Mouse (Mus musculus): ENCODE measurements around the gene Foxl1.

Gene Foxl1

DNA sequence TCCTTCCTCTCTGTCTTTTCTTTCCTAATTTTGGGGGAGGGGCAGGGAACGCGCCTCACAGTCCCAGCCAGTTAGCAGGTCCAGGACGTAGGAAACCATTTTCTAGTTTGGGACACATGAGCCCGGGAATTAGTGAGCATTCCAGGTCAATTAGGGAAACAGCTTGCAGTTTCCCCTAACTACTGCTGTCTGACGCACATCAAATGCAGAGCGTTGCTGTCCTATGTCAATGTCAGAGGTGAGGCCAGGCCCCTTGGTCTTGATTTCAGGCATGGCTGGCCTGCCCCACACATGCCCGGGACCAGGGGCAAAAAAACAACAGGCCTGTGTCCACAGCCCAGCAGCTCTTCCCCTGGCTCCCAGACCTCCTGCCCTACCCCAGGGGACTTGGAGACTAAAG is 42.4 kb downstream of the Foxl1 start:
- DNase-seq (ENCODE audit: low spot score) = no peak

DNA sequence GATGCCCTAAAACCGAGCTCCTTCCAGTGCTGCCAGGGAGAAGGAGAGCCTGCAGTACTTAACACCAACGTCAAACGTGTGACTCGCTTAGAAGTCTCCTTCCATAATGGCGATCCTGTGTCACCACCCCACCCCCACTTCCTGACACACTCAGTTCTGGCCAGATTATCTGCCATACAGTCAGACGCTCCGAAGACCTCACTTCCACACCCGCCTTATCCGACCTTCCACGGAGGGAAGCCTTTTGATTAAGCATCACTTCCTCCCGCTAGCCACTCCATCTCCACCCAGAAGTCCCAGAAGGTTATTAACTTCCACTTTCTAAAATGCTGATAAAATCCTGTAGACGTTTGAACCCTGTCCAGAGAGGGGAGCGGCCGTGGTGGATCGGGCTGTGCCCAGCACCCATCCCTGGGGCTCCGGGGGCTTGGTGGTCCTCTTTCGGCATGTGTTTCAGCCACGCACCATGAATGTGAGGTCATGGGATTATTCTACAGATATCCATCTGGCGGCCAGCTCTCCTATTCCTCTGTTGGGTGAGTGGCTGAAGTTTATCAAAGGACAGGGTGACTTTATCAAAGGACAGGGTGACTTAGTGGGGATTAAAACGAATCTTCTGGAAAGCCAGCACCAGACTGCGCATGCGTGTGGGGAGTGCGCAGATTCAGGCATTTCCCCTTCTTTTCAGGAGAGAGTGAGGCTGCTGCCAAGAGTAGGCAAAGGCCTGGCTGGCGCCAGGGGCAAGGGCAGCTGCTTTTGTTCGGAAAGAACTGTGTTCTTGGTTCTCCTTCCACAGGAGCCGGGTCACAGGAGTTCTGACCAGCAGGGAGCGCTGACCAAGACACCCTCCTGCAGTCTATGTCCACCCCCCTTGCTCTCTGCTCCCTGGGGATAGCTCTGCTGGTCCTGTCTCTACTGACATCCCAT is 43.1 kb downstream of the Foxl1 start:
- DNase-seq (ENCODE audit: low spot score) = no peak

DNA sequence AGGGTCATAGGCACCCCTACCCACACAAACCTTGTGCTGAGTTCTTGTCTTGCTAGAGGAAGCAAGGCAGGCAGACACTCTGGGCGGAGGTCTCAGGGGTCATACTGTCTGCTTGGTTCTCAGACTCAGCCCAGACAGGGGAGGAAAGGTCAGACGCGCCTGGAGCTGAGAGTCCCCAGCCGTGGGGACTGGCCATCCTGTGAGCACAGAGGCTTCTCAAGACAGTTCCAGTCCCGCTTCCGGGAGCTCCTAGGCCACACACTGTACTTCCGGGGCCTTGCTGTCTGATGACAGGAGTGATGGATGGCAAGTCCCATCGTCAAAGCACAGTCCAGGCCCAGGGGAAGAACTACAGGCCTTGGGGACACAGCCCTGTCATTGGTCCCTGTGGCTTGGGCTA is 44.8 kb downstream of the Foxl1 start:
- no peak for DNase-seq (ENCODE audit: low spot score)

DNA sequence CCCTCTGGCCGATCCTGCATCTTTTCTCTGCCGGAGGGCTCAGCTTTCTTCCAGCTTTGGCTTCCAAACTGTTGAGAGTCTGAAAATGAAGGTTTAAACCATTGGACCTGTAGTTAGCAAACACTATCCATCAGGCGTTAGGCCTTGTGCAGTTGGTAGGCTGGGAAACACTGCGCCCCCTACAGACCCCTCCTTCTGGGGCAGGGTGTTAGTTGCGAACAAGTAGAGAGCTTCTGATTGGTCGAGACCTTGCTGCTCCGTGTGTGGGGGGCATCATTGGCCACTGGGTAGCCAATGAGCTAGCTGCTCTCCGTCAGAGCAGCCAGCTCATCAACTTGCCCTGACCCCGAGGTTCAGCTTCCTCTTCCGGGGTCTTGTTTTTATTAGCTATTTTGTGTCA is 46.4 kb downstream of the Foxl1 start:
- peak; percentile 71 for DNase-seq (ENCODE audit: low spot score)

DNA sequence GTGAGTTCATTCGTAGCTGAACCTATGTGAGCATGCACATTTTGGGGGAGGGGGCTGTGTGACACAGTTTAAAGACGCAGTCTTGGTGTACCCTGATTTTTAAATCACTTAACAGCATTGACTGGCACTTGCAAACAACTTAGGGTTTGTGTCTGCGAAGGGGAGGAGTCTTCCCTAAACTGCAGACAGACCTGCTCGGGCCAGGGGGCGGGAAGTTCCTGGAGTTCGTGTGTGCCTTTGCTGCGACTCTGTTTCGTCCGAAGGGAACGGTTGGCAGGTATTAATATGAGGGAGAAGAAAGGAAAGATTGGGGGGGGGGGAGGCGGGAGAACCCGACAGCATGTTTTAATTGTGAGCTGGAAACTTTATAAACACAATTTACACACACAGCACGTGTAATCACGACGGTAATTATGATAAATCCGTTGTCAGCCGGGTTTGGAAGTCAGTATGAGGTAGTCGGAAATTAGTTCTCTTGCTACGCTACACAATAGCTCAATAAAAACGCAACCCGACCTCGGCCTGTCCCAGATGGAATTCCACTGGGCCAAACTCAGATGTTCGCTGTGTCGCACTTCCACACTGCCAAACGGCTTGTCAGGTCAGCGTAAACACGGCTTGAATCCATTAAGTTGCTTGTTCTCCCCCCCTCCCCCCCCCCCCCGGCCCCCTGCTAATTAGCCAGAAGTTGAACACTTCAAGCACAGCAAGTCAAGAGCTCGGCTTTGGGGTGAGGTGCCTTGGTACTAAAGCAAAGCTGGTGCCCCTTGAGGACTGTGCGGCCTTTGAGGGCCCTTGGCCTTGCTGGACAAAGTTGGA is 47.2 kb downstream of the Foxl1 start:
- DNase-seq (ENCODE audit: low spot score) = no peak

GRCm38 (mm10) chr8:121175540-121176090 is 47.9 kb downstream of the Foxl1 start:
- no peak for DNase-seq (ENCODE audit: low spot score)

GRCm38 (mm10) chr8:121176291-121176690 is 48.6 kb downstream of the Foxl1 start:
- no peak for DNase-seq (ENCODE audit: low spot score)
